Mouse (Mus musculus): Measurements from ENCODE around the gene Nxph1. TPM values are rescaled to one million over a fixed set of nuclear protein-coding genes. Genes with fewer than 3 reads are reported as not detected.

Nxph1 gene
- under 1 TPM; 0.06 to 0.59 TPM for polyA plus RNA-seq (2017; shearing (Covaris generic))

DNA sequence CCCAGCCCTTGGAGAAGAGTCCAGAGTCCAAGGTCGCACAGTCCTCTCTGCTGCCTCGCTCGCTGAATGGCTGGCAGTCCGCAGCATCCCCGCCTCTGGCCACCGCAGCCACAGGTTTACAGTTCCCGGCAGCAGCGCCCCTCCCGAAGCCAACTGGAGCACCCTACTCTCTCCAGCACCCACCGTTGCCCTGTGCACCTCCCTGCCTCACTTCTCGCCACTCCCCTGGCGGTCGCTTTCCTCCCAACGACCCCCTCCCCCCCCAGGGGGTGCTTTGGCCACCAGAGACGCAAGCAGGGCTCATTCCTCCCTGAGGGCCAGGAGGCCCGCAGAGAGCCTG, at the start of gene Nxph1:
TSS of gene Nxph1 (plus strand) at position 301 of the 340 bp plus-strand sequence.

Other genes starting within 250 kb of the Nxph1 start
- 1 to 10 TPM; 2.7 to 8.8 TPM for gene Ica1, start 169.9 kb upstream of the Nxph1 start, polyA plus RNA-seq (2017; shearing (Covaris generic))